10 mouse cellular contexts compared by ENCODE assay signal in the genomic region with DNA sequence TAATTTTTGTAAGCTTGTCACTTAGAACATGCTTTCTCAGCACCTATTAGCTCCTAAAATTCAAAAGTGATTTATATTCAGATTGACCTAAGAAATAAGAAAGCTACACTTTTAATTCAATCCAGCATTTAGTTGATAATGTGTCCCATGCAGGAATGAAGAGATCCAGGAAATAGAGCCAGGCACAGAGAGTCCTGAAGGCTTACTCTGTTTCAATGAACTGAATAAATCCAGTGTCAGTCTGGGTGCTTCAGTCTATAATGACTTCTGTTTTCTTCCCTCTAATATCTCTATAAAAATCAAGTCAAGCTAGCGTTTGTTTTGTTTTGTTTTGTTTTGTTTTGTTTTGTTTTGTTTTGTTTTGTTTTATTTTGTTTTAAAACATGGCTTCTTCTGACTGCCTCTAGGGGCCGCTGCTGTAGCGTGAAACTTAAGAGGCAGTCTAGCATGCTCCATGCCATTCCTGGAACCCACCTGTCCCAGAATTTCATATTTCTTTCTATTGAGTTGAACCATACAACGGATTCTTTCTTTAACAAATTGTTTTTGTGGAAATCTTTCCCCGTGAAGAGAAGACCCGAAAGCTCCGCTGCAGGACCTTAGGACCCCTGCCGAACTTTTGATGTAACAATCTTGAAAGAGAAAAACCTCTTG. TPM values are rescaled to one million over a fixed set of nuclear protein-coding genes. Genes with fewer than 3 reads are reported as not detected.
DNase-seq lines count a peak whose midpoint lies in the region; ATAC-seq and TF ChIP-seq lines count a peak whose summit lies in the region.
"Had no signal": no experiment of that assay in that cellular context is flagged by ENCODE, and none has a peak within 500 bp of the region (broad histone marks: within the 10 kb centered on the region; RNA-seq: fewer than 3 reads in every experiment).

No protein-coding gene starts in this region.

- H3K4me3 ChIP-seq in layer of hippocampus, adult 2 months, result no peak overlapping the region
- H3K4me3 ChIP-seq in embryonic facial prominence, embryonic 14.5 days (ENCODE audit: low read depth, low read length), result no peak overlapping the region
- H3K4me3 ChIP-seq: embryonic facial prominence, embryonic 13.5 days; liver, embryonic 13.5 days had no signal

- no peak overlapping the region for H3K9ac ChIP-seq in embryonic facial prominence, embryonic 14.5 days (ENCODE audit: low read depth, low read length)
- H3K9ac ChIP-seq: embryonic facial prominence, embryonic 13.5 days; liver, embryonic 13.5 days had no signal

- ATAC-seq in embryonic facial prominence, embryonic 14.5 days (ENCODE audit: low read depth), result no peak

- 25% methylated on average over 8 of the region's 8 CpGs for WGBS in embryonic facial prominence, embryonic 14.5 days

- no peak overlapping the region for H3K27ac ChIP-seq in layer of hippocampus, adult 2 months
- H3K27ac ChIP-seq in embryonic facial prominence, embryonic 14.5 days (replicated peaks; ENCODE audit: low read depth, low read length), result no peak overlapping the region
- H3K27ac ChIP-seq: embryonic facial prominence, embryonic 13.5 days; liver, embryonic 13.5 days had no signal

- peak; percentile 36 to 60 for DNase-seq in layer of hippocampus, adult 2 months (ENCODE audit: low spot score in 2 of 2)
- no peak for DNase-seq in layer of hippocampus, adult 9-10 months (ENCODE audit: low spot score)
- peak; percentile 67 for DNase-seq in CD4-positive, CD25-positive, alpha-beta regulatory T cell, adult 2 months (ENCODE audit: low read depth, low spot score)
- DNase-seq in adipocyte (ENCODE audit: low spot score), result peak; percentile 45
- peak; percentile 77 for DNase-seq in embryonic facial prominence, embryonic 14.5 days (ENCODE audit: low spot score)
- peak; percentile 77 for DNase-seq in kidney, postnatal 10 days
- peak; percentile 53 for DNase-seq in naive thymus-derived CD4-positive, alpha-beta T cell, adult 2 months (ENCODE audit: low read depth)
- DNase-seq in yolk sac, embryonic 10.5 days (ENCODE audit: low spot score), result no peak
- DNase-seq: liver, embryonic 13.5 days had no signal

- H3K9me3 ChIP-seq in embryonic facial prominence, embryonic 14.5 days (ENCODE audit: control insufficient read depth, low read length), result no peaks in the 10 kb centered on the region
- H3K9me3 ChIP-seq: embryonic facial prominence, embryonic 13.5 days; liver, embryonic 13.5 days had no signal

- no peak overlapping the region for H3K4me2 ChIP-seq in embryonic facial prominence, embryonic 14.5 days (ENCODE audit: low read depth, low read length)
- H3K4me2 ChIP-seq: embryonic facial prominence, embryonic 13.5 days; liver, embryonic 13.5 days had no signal

- no peaks in the 10 kb centered on the region for H3K36me3 ChIP-seq in embryonic facial prominence, embryonic 14.5 days (ENCODE audit: control insufficient read depth, insufficient read depth, low read length)
- H3K36me3 ChIP-seq: embryonic facial prominence, embryonic 13.5 days; liver, embryonic 13.5 days had no signal

- H3K4me1 ChIP-seq in embryonic facial prominence, embryonic 14.5 days (ENCODE audit: control insufficient read depth, insufficient read depth, low read length), result peaks cover 10% of the 10 kb centered on the region; the same call in 1 of the 2 replicates
- H3K4me1 ChIP-seq: liver, embryonic 13.5 days had no signal

- TF ChIP-seq CTCF in layer of hippocampus, adult 2 months (conservative IDR thresholded peaks at IDR 0.05), result peak; percentile 94

- no peaks in the 10 kb centered on the region for H3K27me3 ChIP-seq in embryonic facial prominence, embryonic 14.5 days (replicated peaks; ENCODE audit: control insufficient read depth, insufficient read depth, low read length)
- H3K27me3 ChIP-seq: embryonic facial prominence, embryonic 13.5 days; liver, embryonic 13.5 days had no signal

RNA-seq across cellular contexts. Expression of a gene that starts 27.3 kb away (rescaled TPM):
- total RNA-seq in layer of hippocampus, adult 2 months (2021), result 100 to 1,000 TPM; 110 to 113 TPM
- polyA plus RNA-seq in embryonic facial prominence, embryonic 14.5 days (2014; fragmentation: Nextera tagmentation; extraction: Ambion mirVana), result 16.3 and 16.7 TPM in 2 replicates

Comparison
In these comparisons a context has a peak if more than half of its experiments do, and no peak if none do; other contexts are left out.
1. DNase-seq: peak in layer of hippocampus, adult 2 months (2 of 2), CD4-positive, CD25-positive, alpha-beta regulatory T cell, adult 2 months (single experiment), adipocyte (single experiment), embryonic facial prominence, embryonic 14.5 days (single experiment), kidney, postnatal 10 days (single experiment) and naive thymus-derived CD4-positive, alpha-beta T cell, adult 2 months (single experiment); none in layer of hippocampus, adult 9-10 months (single experiment) and yolk sac, embryonic 10.5 days (single experiment).